Mouse (Mus musculus) brain, embryonic 14.5 days (tissue): ENCODE data around the gene Ccdc114.

Experiments
- CTCF ChIP-seq: fragments of 200-500 bp; IDR thresholded peaks from 2 replicates; pipeline ENCODE4 v1.5.1; 2012; ENCODE audit warnings: inconsistent platforms, mild to moderate bottlenecking, moderate library complexity, borderline replicate concordance; ENCODE audit not compliant: insufficient read depth, insufficient read length; ENCODE audit errors: extremely low read depth
- POLR2A ChIP-seq: fragments of 200-500 bp; IDR thresholded peaks from 2 replicates; pipeline ENCODE4 v1.6.1; 2012; ENCODE audit warnings: mild to moderate bottlenecking, inconsistent platforms, borderline replicate concordance; ENCODE audit not compliant: poor library complexity, insufficient read depth, insufficient read length, severe bottlenecking; ENCODE audit errors: extremely low read depth

- TF ChIP-seq POLR2A (no peak), CTCF (no peak)
Measured at GRCm38 (mm10) chr7:45881011-45881410, 42.9 kb upstream of the Ccdc114 start.
